Mouse (Mus musculus) lung, postnatal 0 days (tissue): ENCODE data around the gene Slc18a2.

Experiments used
- CTCF ChIP-seq: IDR thresholded peaks from 2 replicates; pipeline ENCODE4 v1.5.1; 2016; ENCODE audit warnings: antibody characterized with exemption, mild to moderate bottlenecking
- EP300 ChIP-seq: IDR thresholded peaks from 2 replicates; pipeline ENCODE4 v1.6.1; 2016; ENCODE audit warnings: antibody characterized with exemption, mild to moderate bottlenecking, control low read depth

GRCm38 (mm10) chr19:59248553-59249286, 12.0 kb upstream of the Slc18a2 start:
- TF ChIP-seq CTCF: peak; percentile 33
- no peak for TF ChIP-seq EP300
